Mouse (Mus musculus) urinary bladder, postnatal 10 days (tissue): ENCODE data around the gene Fcrl5.

Experiments used
- DNase-seq: peaks from one replicate; pipeline ENCODE4 v3.0.0; 2022; ENCODE audit warnings: low spot score

The Fcrl5 gene

DNA sequence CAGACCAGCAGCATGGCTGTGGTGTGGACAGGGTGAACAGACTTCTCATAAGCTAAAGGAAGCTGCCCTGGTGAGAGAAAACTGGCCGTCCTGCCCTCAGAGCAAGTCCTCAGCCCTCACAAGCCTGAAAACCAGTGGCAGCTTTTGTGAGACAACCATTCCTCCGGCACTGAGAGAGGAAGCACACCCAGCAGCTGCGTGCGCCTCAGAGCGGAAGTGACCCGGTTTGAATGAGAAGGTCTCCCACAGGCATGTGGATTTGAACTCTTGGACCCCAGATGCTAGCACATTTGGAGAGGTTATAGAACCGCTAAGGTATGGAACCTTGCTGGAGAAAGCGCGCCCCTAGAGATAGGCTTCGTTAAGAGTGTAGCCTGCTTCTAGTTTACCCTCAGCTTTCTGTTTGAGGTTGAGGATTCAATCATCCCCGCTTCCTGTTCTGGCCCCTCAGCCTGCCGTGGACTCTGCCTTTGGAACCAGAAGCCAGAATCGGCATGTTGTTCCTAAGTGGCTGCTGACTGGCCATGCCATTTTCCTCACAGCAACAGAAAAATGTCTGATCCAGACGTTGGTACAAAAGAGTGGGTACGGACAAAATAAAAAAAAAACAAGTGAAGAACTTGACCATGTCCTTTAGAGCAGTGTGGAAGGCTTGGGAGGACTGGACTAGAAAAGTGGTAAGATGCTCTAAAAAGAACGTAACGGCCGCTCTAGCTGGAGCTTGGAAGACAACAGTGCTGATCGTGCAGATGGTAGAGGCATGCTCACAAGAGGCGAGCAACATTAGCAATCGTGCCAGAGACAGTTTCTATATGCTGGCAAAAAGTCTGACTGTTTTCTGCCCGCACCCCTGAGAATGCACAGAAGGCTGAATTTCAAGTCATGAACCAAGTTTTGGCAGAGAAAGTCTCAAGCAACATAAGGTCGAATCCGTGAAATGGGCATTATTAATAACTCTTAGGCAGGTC, 64.8 kb downstream of the Fcrl5 start:
- DNase-seq = no peak

DNA sequence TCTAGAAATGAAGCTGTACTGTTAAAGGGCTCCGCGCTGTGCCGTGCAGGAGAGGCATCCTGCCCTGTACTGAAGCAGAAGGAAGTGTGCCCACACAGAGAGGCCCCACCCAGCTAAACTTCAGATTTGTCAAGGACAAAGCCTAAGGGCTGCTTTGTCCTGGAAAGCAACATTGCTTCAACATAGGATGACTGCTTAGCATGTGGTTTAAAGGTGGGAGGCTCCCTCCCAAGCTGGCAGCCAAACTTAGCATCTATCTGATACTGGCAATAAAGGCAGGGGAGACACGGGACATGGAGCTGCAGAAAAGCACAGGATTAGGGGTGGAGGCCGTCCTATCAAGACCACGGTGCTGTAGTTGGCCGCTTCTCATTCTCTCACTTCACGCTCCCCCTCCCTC, 65.6 kb downstream of the Fcrl5 start:
- DNase-seq = no peak

DNA sequence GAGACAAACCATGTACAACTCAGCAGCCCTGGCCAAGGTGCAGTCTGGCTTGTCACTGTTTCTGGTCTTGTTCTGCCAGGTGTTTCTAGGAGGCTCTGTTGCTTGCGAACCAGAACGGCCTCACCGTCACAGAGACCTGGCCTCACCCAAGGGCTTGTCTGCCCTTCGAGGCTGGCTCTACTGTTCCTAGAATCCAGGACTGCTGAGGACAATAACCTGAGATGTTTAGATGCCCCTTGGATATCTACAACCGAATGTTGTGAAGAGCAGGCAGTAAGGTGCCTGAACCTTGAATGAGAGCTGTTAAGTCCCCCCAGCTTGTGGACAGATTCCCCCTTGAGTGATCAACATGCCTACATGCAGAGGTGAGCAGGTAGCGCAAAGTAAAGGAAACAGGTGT, 67.2 kb downstream of the Fcrl5 start:
- no peak for DNase-seq

DNA sequence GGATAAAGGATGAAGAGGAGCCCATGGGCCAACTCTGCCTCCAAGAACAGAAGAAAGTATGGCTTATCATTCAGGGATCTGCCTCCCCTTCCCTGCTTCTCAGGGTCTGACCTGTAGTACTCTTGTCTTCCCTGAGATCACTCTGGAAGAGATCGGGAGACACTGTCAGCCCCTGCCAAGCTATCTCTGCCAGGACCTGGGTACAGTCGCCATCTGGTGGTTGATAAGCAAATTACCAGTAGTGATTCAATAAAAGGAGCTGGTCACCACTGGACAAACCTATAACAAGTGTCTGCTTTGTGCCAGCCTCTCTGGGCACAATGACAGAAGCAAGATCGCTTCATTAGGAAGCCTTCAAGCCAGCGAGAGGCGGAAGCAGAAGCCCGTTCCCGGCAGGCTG, 68.8 kb downstream of the Fcrl5 start:
- no peak for DNase-seq

DNA sequence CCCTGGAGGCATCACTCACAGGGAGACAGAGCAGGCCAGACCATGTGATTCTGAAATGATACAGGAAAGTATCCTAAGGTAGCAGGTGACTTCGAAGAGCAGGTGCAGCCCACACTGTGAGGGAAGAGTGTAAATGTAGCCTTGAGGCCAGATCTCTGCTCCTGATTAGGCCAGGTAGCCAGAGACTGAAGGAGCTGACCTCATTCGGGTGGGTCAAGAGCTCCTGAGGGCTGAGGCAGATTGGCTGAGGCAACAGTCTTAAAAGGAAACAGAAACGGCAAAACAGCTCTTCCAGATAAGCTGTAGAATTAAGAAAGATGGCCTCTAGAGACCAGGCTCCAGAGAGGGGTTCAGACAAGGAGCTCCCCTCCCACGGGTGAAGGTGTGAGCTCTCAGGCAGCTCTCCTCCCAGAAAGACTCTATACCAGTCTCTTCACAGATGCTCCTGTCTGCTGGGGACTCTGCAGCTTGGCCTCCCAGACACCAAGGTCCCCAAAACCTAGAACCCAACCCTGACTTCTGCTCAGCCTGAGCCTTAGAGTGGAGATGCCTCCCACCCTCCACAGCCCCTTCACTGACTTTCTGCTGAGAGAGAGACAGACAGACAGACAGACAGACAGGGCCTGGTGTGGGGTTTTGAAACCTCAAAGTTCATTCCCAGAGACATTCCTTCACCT, 69.3 kb downstream of the Fcrl5 start:
- no peak for DNase-seq

DNA sequence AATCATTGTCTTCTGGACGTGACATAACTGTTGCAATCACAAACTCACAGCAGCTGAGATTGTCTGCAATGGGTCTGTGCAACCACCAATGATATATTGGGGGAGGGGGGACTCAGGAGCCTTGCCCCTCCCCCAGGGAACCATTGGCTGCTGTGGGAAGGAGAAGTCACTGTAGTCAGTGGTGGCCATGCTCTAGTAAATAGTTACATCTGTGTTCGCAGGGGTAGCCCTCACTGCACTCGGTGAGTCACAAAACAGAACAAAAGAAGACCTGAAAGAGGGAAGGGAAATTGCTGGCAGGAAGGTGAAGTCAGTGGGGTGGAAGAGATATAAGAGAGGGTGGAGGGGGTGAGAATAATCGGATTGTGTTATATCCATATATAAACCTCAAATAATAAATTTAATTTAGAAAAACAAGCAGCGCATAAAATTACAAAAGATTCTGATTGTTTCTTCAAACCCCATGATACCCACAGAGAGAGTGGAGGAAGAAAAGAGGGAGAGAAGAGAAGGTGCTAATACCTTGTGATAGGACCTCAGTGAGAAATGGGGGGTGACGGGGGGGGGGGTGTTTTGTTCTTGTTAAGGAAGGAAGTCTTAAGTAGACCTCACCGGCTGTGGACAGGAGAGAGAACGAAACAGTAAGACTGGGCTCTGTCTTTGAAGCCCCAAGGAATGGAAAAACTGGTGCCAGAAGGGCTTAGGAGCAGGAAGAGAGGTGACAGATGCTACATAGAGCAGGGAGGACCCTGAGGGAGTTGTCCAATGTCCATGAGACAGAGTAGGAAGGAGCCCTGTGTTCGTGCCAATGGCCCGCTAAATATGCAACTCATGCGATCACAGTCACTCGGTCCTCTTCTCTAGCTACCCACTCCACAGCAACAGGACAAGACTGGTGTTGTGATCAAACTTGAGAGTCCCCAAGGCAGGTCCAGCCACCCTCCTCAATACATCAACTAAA, 71.2 kb downstream of the Fcrl5 start:
- no peak for DNase-seq

DNA sequence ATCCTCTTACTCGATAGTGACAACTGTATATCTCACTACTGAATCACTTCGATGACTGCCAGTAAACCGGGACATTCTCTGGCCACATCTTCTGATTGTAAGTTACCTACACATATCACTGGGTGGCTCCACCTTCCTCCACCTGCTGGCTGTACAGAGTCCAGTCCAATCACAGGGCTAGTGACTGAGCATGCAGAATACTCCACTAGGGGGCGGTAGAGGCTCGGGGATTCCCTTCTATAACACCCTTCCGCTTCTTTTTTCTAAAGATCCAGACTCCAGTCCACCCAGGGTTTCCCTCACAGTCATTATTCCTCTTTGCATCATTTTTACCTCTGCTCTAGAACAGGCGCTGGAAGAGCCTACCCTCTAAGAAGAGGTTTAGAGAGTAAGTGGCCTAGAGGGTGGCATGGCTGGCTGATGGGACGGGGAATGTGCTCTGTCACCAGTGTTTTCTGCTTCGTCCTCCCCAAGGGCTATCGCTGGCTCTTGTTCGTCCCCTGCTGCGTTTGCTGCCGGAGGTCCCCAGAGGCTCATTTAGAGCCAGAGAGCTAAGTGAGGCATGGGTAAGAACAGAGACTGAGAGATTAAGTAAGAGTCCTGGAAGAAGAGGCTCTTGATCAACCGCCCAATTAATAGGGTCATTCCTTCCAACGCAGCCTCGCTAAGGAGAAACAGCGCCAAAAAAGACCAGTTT, 72.8 kb downstream of the Fcrl5 start:
- peak; percentile 47 for DNase-seq

DNA sequence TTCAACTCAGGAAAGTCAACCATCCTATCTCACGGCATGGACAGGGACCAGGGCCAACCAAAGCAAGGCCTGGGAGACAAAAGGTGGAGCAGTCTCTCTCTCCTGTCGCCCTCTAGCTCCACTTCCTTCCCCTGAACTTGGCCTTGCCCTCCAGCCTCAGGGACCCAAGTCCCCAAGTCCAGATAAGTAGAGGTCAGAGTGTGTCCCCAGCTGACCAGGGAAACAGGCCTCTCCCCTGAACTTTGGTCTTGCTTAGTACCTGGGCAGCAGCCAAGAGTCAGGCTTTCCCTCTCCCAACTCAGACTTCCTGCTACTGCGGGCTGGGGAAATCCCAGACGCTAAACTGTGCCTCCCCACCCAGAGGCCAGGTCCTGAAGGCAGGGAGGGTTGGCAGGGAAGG, 73.5 kb downstream of the Fcrl5 start:
- DNase-seq = no peak

DNA sequence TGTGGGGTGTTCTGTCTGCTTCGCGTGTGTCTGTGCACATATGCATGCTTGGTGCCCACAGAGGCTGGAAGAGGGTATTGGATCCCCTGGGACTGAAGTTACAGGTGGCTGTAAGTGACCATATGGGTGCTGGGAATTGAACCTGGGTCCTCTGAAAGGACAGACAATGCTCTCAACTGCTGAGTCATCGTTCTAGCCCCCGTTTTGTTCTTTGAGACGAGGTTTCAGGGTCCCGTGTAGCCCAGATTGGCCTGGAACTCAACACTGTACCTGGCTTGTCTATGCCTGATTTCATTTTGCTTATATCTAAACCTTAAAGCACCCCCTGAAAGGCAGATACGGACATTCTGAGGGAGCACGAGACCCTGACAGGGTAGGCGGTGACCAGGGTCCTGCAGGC, 75.3 kb downstream of the Fcrl5 start:
- no peak for DNase-seq

DNA sequence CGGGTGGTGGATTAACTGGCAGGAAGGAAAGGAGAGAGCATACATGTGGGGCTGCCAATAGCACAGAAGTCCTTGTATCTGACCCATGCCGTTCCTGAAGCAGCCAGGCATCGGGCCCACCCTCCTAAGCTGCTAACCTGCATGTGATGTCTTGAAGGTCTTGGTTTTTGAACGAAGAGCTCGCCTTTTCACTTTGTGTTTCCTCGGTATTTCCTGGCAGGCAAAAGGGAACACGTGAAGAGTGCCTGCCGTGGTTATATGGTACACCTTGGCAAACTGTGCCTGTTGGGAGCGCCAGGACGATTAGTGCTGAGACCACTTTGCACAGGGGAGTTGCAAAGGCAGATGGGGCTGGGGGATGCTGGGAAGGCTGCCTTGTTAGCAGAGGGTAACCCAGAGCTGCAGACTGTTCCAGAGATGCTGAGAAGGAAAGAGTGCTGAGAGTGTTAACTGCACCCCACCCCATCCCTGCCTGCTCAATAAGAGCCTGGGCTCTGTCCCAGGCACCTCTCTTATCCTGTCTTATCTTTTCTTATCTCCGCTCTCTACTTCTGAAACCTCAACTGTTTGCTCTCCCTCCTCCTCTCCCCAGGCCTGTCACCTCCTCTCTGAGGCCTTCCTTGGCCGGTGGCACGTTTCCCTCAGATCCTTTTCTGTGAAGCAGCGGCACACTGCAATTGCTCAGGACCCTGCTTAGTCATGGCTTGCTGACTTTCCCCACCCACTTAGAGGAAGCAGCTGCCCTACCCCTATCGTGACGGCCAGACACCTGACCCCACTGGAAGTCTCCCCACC, 76.6 kb downstream of the Fcrl5 start:
- no peak for DNase-seq

DNA sequence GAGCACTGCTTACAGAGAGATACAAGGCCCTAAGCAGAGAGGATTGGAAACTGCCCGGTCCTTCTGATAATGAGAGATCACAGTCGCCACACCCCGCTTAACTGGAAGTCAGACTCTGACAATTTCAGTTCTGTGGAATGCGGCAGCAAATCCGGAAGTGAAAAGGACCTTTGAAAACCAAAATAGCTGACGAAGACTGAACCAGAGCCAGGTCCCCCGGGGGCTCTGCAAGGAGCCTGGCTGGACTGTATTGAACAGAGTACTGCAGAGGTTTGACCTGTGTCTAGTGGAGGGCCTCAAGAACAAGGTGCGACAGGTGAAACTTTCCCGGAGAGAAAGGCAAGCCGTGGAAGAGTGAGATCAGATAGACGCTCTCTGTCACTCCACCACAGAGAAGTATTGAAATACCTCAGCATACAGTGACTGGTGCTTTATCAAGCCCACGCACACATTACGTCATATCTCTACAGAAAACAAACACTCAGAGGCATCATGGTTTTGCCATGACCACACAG, 80.1 kb downstream of the Fcrl5 start:
- DNase-seq = no peak

DNA sequence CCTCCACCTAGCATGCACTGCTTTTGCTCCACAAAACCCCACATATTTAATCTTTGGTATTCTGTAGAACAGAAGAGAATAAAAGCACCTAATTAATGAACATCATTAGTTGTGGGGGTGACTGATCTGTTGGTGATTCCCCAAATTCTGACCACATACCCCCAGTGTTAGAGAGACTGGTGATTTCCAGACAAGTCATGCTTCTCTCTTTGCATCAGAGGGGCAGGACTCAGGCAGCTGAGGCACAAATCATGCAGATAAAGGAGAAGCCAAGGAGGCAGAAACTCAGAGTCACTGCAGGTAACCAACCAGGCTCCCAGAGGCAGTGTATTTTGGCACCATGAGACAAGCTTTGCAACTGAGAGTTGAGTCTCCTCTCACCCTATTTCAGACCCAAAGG, 82.9 kb downstream of the Fcrl5 start:
- DNase-seq = no peak

DNA sequence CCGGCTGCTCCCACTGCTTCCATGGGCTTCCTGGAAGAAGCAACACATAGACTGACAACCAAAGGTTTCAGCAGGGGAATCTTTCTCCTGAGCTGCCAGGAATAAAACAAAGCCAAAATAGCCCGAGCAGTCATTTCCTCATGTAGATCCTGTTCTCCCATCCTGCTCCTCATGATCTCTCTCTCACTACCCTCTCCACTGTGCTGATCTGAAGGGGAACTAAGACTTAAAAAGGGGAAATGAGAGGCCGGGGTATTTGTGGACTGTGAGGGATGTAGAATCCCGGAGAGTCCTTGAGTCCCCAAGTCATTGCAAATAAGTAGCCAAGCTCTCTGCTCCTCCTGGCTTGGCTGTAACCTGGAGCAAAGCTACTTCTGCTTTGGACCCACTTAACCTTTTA, 85.6 kb downstream of the Fcrl5 start:
- no peak for DNase-seq

DNA sequence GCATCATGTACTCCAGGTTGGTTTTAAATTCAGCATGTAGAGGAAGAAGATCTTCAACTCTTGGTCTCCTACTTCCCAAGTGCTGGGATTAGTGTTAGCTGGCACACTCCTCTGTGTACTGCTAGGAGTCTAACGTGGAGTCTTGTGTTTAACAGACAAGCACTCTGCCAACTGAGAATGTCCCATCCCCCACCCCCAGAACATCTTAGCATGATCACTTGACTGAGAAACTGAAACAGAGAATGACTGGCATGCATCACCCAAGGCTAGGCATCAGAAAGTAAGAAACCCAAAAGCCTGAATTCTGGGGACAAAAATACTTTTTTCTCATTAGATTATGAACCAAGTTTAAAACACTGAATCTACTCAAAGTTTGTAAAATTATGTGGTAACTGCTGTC, 86.3 kb downstream of the Fcrl5 start:
- DNase-seq = no peak

DNA sequence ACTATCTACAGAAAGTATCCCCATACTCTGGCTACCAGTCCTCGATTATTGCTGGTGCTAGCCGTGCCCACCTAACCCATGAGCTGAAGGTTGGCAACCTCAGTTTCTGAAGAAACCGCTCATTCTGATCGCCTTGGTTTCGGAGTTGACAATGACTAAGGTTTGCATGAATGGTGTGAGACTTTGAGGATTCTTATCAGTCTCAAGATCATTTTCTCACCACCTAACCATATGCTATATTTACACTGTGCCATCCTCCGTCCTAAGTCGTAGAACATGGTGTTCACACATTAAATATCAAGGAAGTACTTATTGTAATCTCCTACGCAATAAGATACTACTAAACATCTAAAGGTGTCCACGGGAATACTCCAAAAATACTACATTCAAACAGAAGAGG, 88.1 kb downstream of the Fcrl5 start:
- DNase-seq = no peak

DNA sequence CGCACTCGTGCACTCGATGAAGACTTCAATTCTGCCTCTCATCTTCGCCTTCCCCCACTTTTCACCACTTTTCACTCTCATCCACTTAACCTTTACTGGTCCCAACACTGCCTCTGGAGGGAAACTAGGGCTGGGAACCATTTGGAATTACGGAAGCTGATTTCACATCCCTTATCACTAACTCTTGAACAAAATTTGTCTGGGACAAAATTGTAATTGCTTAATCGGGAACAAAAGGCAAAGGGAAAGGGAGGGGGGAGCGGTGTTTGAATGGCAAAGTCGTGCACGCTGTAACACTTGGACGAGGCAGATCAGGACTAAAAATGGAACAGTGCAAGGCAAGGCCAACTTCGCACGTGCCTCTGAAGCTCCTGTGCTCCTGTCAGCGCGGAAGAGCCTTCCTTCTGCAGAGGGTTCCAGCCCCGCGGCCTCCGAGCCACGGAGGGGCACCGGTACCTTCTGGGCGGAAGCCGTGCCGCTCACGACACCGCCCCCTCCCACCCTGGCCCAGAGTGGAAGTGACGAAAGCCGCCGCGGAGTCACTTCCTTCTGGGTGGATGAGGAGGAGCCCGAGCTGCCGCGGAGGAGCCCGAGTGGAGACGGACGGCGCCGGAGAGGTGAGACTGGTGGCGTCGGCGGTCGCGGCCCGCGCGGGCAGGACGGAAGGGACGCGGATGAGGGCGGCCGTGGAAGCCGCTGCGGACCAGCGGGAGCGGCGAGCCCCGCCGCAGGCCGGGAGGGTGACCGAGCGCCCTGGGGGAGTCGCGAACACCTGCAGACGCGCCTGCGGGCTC, 89.7 kb downstream of the Fcrl5 start, which contains the start of gene Etv3:
Etv3 (plus strand) TSS at position 365 of the 794 bp plus-strand sequence.
- DNase-seq = peak; percentile 63

DNA sequence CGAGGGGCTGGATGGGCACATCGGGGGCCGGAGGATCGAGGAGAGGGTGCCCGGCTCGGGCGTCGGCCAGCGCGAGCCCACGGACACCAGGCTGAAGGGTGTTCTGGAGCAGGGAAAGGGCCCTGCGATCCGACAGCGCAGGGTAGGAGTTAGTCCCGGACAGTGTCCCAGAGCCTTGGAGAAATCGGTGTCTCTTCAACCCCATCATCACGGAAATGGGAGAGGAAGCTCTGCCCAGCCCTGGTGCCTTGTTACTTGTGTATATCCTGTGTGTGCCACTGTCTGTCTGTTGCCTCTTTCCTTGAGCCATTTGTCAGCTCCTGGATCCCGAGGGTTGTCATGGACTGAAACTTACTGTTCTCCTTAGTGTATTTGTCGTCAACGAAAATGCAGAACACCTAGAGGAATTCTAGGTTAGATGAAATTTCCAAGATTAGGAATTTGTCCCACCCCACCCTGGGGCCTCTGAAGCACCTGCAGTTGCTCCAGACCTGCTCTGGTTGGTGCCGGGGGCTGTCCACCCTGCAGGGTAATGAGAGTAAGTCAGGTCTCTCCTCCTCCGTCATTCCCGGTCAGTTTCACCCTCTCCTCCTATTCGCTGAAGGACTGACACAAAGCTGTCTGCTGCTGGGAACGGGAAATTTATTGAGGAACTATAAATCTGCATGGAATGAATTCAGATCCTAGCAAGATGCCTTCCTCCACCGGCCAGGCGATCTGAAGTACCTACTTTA, 90.4 kb downstream of the Fcrl5 start:
- DNase-seq = no peak

DNA sequence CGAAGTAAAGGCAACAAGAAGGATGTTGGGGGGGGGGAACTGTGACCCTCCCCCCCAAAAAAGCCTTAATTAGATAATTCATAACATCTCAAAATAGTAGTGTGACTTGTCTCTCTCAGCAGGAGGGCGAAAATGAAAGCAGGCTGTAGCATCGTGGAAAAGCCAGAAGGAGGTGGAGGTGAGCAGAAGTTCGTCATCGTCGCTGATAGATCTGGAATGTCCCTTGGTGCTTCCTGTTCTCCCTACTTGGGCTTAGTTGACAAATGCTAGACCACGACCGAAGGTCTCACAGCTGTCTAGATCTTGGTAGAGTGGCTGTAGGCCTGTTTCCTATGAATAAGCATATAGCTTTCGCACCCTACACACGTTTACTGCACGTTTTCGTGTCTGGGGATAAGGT, 91.6 kb downstream of the Fcrl5 start:
- DNase-seq = no peak

DNA sequence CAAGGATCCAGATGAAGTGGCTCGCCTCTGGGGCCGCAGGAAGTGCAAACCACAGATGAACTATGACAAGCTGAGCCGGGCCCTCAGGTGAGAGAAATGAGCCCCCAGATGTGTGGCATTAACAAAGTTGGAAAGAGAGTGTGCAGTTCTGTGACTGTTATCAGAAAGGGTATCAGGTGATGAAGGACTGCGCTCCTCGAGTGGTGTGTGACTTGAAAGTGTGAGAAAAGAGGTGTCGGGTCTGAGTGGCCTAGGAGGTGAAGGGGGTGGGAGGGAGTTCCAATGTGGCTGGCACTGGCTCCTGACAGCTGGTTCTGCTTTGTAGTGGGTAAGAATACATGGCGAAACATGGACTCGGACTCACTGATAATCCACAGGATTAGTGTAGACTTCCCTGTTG, 92.4 kb downstream of the Fcrl5 start:
- no peak for DNase-seq
